Mouse (Mus musculus): Measurements from ENCODE around the gene Etnk1. TPM values are rescaled to one million over a fixed set of nuclear protein-coding genes. Genes with fewer than 3 reads are reported as not detected.
A peak's percentile ranks its signal among the peaks of the same experiment; 100 is the strongest.
"Not testable (repeated sequence)": the region's sequence is repeated elsewhere in the genome, so short reads cannot be mapped to it uniquely, and the experiment has no call there.

Etnk1 gene
- total RNA-seq, 2 experiments from 2014 or later = 151 to 153 TPM

GRCm38 (mm10) chr6:143146756-143147155, 20.3 kb upstream of the Etnk1 start:
- intact Hi-C loops (cut with DNase I) = no loop called here
- DNase-seq (ENCODE audit: extremely low spot score in 1 of 2, low spot score in 2 of 2) = peak in 1 of 2 experiments; percentile 59

GRCm38 (mm10) chr6:143148868-143149267, 18.2 kb upstream of the Etnk1 start:
- intact Hi-C loops (cut with DNase I) = no loop called here
- no peak for DNase-seq (ENCODE audit: extremely low spot score in 1 of 2, low spot score in 2 of 2)

GRCm38 (mm10) chr6:143149766-143150291, 17.2 kb upstream of the Etnk1 start:
- DNase-seq (ENCODE audit: extremely low spot score in 1 of 2, low spot score in 2 of 2) = no peak
- intact Hi-C loops (cut with DNase I) = no loop called here

GRCm38 (mm10) chr6:143151081-143151995, 15.7 kb upstream of the Etnk1 start:
- DNase-seq (ENCODE audit: extremely low spot score in 1 of 2, low spot score in 2 of 2); intact Hi-C loops (cut with DNase I): not testable (repeated sequence)

- intact Hi-C loops (cut with DNase I) = no loop called here
- no peak for DNase-seq (ENCODE audit: extremely low spot score in 1 of 2, low spot score in 2 of 2)
These were observed 14.6 kb upstream of the Etnk1 start for GRCm38 (mm10) chr6:143152321-143152827.

- intact Hi-C loops (cut with DNase I) = no loop called here
- no peak for DNase-seq (ENCODE audit: extremely low spot score in 1 of 2, low spot score in 2 of 2)
These were observed 13.9 kb upstream of the Etnk1 start for GRCm38 (mm10) chr6:143153160-143153559.

- no peak for DNase-seq (ENCODE audit: extremely low spot score in 1 of 2, low spot score in 2 of 2)
- intact Hi-C loops (cut with DNase I) = no loop called here
These were observed 13.1 kb upstream of the Etnk1 start for GRCm38 (mm10) chr6:143153751-143154494.

GRCm38 (mm10) chr6:143154885-143155284, 12.1 kb upstream of the Etnk1 start:
- intact Hi-C loops (cut with DNase I) = no loop called here
- no peak for DNase-seq (ENCODE audit: extremely low spot score in 1 of 2, low spot score in 2 of 2)

- DNase-seq (ENCODE audit: extremely low spot score in 1 of 2, low spot score in 2 of 2) = no peak
- intact Hi-C loops (cut with DNase I) = no loop called here
These were observed 11.0 kb upstream of the Etnk1 start for GRCm38 (mm10) chr6:143155996-143156395.

GRCm38 (mm10) chr6:143156684-143157083, 10.3 kb upstream of the Etnk1 start:
- DNase-seq (ENCODE audit: extremely low spot score in 1 of 2, low spot score in 2 of 2) = no peak
- intact Hi-C loops (cut with DNase I) = no loop called here

- DNase-seq (ENCODE audit: extremely low spot score in 1 of 2, low spot score in 2 of 2) = no peak
- intact Hi-C loops (cut with DNase I) = no loop called here
These were observed 9.6 kb upstream of the Etnk1 start for GRCm38 (mm10) chr6:143157401-143157800.

GRCm38 (mm10) chr6:143160572-143161231, 6.3 kb upstream of the Etnk1 start:
- no peak for DNase-seq (ENCODE audit: extremely low spot score in 1 of 2, low spot score in 2 of 2)
- intact Hi-C loops (cut with DNase I) = no loop called here

- DNase-seq (ENCODE audit: extremely low spot score in 1 of 2, low spot score in 2 of 2) = no peak
- intact Hi-C loops (cut with DNase I) = no loop called here
These were observed 4.7 kb upstream of the Etnk1 start for GRCm38 (mm10) chr6:143162161-143162877.

GRCm38 (mm10) chr6:143163956-143164905, 2.8 kb upstream of the Etnk1 start:
- DNase-seq (ENCODE audit: extremely low spot score in 1 of 2, low spot score in 2 of 2) = no peak
- intact Hi-C loops (cut with DNase I) = no loop called here

- intact Hi-C loops (cut with DNase I) = loop anchor here (5.0 kb wide), 1 partner anchor 58 kb away; no protein-coding TSS in a partner anchor
- no peak for DNase-seq (ENCODE audit: extremely low spot score in 1 of 2, low spot score in 2 of 2)
These were observed 2.1 kb upstream of the Etnk1 start for GRCm38 (mm10) chr6:143164906-143165255.

- DNase-seq (ENCODE audit: extremely low spot score in 1 of 2, low spot score in 2 of 2) = no peak
- intact Hi-C loops (cut with DNase I) = loop anchor here (5.0 kb wide), 1 partner anchor 58 kb away; no protein-coding TSS in a partner anchor
These were observed 1.4 kb upstream of the Etnk1 start for GRCm38 (mm10) chr6:143165404-143166257.
